In the genomic region with DNA sequence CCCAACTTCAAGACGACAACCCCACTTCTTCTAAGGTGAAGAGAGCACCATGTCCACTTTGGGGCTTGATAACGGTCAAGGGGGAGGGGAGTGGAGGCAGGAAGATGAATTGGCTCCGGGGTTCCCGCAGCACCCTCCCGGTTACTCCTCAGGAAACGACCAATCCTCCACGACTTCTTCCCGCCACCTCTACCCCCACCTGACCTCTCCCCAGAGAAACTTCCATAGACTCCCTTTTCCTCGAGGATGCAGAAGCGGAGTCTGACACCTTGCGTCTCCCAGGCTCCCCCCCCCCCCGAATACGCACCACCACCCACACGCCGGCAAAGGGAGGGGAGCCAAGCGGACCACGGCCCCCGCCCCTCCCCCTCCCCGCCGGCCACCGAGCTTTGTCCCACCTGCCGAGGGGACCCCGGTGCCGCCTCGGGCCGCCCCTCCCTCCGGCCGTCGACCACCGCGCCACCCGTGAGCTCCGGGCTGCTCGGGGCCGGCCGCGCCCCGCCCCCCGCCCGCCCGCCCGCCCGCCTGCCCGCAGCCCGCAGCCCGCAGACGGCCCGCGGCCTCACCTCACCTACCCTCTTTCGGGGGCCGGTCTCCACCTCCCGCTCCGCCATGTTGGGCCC, we compare ENCODE assay signal across 8 mouse cellular contexts. TPM values are rescaled to one million over a fixed set of nuclear protein-coding genes. Genes with fewer than 3 reads are reported as not detected.
A peak's percentile ranks its signal among the peaks of the same experiment; 100 is the strongest.
DNase-seq lines count a peak whose midpoint lies in the region; ATAC-seq and TF ChIP-seq lines count a peak whose summit lies in the region.

No protein-coding gene starts in this region.

- in situ Hi-C loops in Patski (cut with MboI; ENCODE audit: low pct_unique_long_range_greater_than_20kb): no loop called here

- H3K79me2 ChIP-seq in C2C12 (ENCODE audit: control insufficient read depth, insufficient read depth): peaks cover 55% of the 10 kb centered on the region

- under 1% methylated on average over 11 of the region's 53 CpGs for WGBS in heart, embryonic 11.5 days (ENCODE audit: insufficient replicate concordance)
- WGBS in kidney, embryonic 16.5 days: under 1% methylated on average over 17 of the region's 53 CpGs
- WGBS in lung, postnatal 0 days: 4% methylated on average over 14 of the region's 53 CpGs

- H3K27me3 ChIP-seq in C2C12 (ENCODE audit: control insufficient read depth, insufficient read depth, insufficient read length) (no peaks in the 10 kb centered on the region), Patski (no peaks in the 10 kb centered on the region)
- H3K27me3 ChIP-seq in heart, embryonic 11.5 days (ENCODE audit: control insufficient read depth, insufficient read depth, low read length): no peaks in the 10 kb centered on the region
- H3K27me3 ChIP-seq in kidney, embryonic 16.5 days (ENCODE audit: insufficient read depth, low read length): no peaks in the 10 kb centered on the region
- no peaks in the 10 kb centered on the region for H3K27me3 ChIP-seq in lung, postnatal 0 days (replicated peaks; ENCODE audit: insufficient read depth, low read length)

- CTCF ChIA-PET in Patski (lab: Charles Lee): no interaction called here

- no peak for TF ChIP-seq CTCF in C2C12 (IDR thresholded peaks at IDR 0.05; ENCODE audit: control insufficient read depth, insufficient read depth, insufficient read length)
- no peak for TF ChIP-seq CTCF in Patski (IDR thresholded peaks at IDR 0.05)
- TF ChIP-seq CTCF in lung, postnatal 0 days (IDR thresholded peaks at IDR 0.05): no peak

- H3K4me1 ChIP-seq in heart, embryonic 11.5 days (ENCODE audit: control insufficient read depth, insufficient read depth, low read length): no peaks in the 10 kb centered on the region
- peaks cover 5% of the 10 kb centered on the region for H3K4me1 ChIP-seq in kidney, embryonic 16.5 days (ENCODE audit: insufficient read depth, low read length)
- no peaks in the 10 kb centered on the region for H3K4me1 ChIP-seq in lung, postnatal 0 days (ENCODE audit: insufficient read depth, low read depth, low read length)

- peak overlapping the region; percentile 94 for H3ac ChIP-seq in C2C12 (ENCODE audit: control insufficient read depth, insufficient read length, low read depth)

- peak overlapping the region; percentile 83 for H3K27ac ChIP-seq in heart, embryonic 11.5 days (ENCODE audit: low read depth, low read length)
- peak overlapping the region; percentile 97 for H3K27ac ChIP-seq in kidney, embryonic 16.5 days (ENCODE audit: low read length)
- H3K27ac ChIP-seq in lung, postnatal 0 days (ENCODE audit: low read length): peak overlapping the region; percentile 85

- H3K9me3 ChIP-seq in heart, embryonic 11.5 days (replicated peaks; ENCODE audit: control insufficient read depth, low read length): no peaks in the 10 kb centered on the region
- no peaks in the 10 kb centered on the region for H3K9me3 ChIP-seq in kidney, embryonic 16.5 days (ENCODE audit: low read length)
- no peaks in the 10 kb centered on the region for H3K9me3 ChIP-seq in lung, postnatal 0 days (ENCODE audit: low read length)

- peak; percentile 39 for ATAC-seq in Patski
- ATAC-seq in heart, embryonic 11.5 days (replicated peaks; ENCODE audit: insufficient number of reproducible peaks, low FRiP score, low TSS enrichment): peak; percentile 66
- peak; percentile 37; the same call in 1 of the 2 replicates for ATAC-seq in kidney, embryonic 16.5 days (ENCODE audit: low FRiP score, low TSS enrichment)
- peak; percentile 8; the same call in 1 of the 2 replicates for ATAC-seq in lung, postnatal 0 days

- H3K9ac ChIP-seq in heart, embryonic 11.5 days (ENCODE audit: low read depth, low read length): peak overlapping the region; percentile 95
- H3K9ac ChIP-seq in kidney, embryonic 16.5 days (replicated peaks; ENCODE audit: low read length): peak overlapping the region; percentile 100
- H3K9ac ChIP-seq in lung, postnatal 0 days (replicated peaks; ENCODE audit: low read depth): peak overlapping the region; percentile 94

- no peak for TF ChIP-seq EP300 in lung, postnatal 0 days (IDR thresholded peaks at IDR 0.05)

- H3K79me3 ChIP-seq in C2C12 (ENCODE audit: low read depth): peaks cover 38% of the 10 kb centered on the region

- peaks cover 5% of the 10 kb centered on the region for H3K36me3 ChIP-seq in C2C12 (ENCODE audit: control insufficient read depth, insufficient read depth)
- no peaks in the 10 kb centered on the region for H3K36me3 ChIP-seq in heart, embryonic 11.5 days (ENCODE audit: control insufficient read depth, insufficient read depth, low read length)
- no peaks in the 10 kb centered on the region for H3K36me3 ChIP-seq in kidney, embryonic 16.5 days (ENCODE audit: insufficient read depth, low read length)
- no peaks in the 10 kb centered on the region for H3K36me3 ChIP-seq in lung, postnatal 0 days (ENCODE audit: insufficient read depth, low read length)

- POLR2A ChIA-PET in Patski (lab: Charles Lee): no interaction called here

- no peak for DNase-seq in Patski (ENCODE audit: low read depth, low spot score)
- DNase-seq in embryo, embryonic 11 days: peak; percentile 61
- DNase-seq in lung, postnatal 0 days (ENCODE audit: low spot score): peak; percentile 58
- peak; percentile 47 for DNase-seq in retina, embryonic 14.5 days (ENCODE audit: low spot score)
- DNase-seq in layer of hippocampus, postnatal 36 days: no peak

- H3K4me2 ChIP-seq in heart, embryonic 11.5 days: peak overlapping the region; percentile 63
- peak overlapping the region; percentile 71 for H3K4me2 ChIP-seq in kidney, embryonic 16.5 days (replicated peaks; ENCODE audit: low read depth, low read length)
- H3K4me2 ChIP-seq in lung, postnatal 0 days (replicated peaks; ENCODE audit: low read depth, low read length): peak overlapping the region; percentile 78

- peak overlapping the region; percentile 75 for H3K4me3 ChIP-seq in C2C12 (ENCODE audit: insufficient read depth, poor library complexity, severe bottlenecking)
- peak overlapping the region; percentile 69 for H3K4me3 ChIP-seq in heart, embryonic 11.5 days (ENCODE audit: low read depth, low read length)
- H3K4me3 ChIP-seq in kidney, embryonic 16.5 days (ENCODE audit: low read length): peak overlapping the region; percentile 95
- peak overlapping the region; percentile 82 for H3K4me3 ChIP-seq in lung, postnatal 0 days (ENCODE audit: low read depth, low read length)

TF ChIP-seq in C2C12, 6 proteins besides CTCF, POLR2A, EP300 and RAD21:
- TF ChIP-seq CEBPB (IDR thresholded peaks at IDR 0.05; ENCODE audit: low read depth) (no peak), USF1 (IDR thresholded peaks at IDR 0.05; ENCODE audit: low read depth) (no peak)

RNA-seq across cellular contexts. Expression of gene Zmym4, which starts 0.6 kb away (rescaled TPM):
- polyA plus RNA-seq in C2C12 (2012; fragmentation: generic; extraction: Trizol): 6.7 TPM
- polyA plus RNA-seq in Patski (2021): 22.2 TPM
- 16.1 and 17.9 TPM in 2 replicates for polyA plus RNA-seq in heart, embryonic 11.5 days (2014; fragmentation: Nextera tagmentation; extraction: Ambion mirVana)
- polyA plus RNA-seq in kidney, embryonic 16.5 days (2015; fragmentation: Nextera tagmentation; extraction: Ambion mirVana): 14.4 and 22.5 TPM in 2 replicates
- polyA plus RNA-seq in lung, postnatal 0 days (2015; fragmentation: Nextera tagmentation; extraction: Ambion mirVana): 8.6 and 11.7 TPM in 2 replicates
- 10 to 100 TPM; 51.2 to 54.5 TPM for total RNA-seq in layer of hippocampus, postnatal 36 days (2021)

RNA-seq across cellular contexts. Expression of gene Sfpq, which starts 53.8 kb away (rescaled TPM):
- polyA plus RNA-seq in C2C12 (2012; fragmentation: generic; extraction: Trizol) (147 TPM), Patski (2021) (312 TPM)
- 58.6 and 78.9 TPM in 2 replicates for polyA plus RNA-seq in heart, embryonic 11.5 days (2014; fragmentation: Nextera tagmentation; extraction: Ambion mirVana)
- 60.9 and 73.5 TPM in 2 replicates for polyA plus RNA-seq in kidney, embryonic 16.5 days (2015; fragmentation: Nextera tagmentation; extraction: Ambion mirVana)
- polyA plus RNA-seq in lung, postnatal 0 days (2015; fragmentation: Nextera tagmentation; extraction: Ambion mirVana): 51.1 and 63.3 TPM in 2 replicates
- 100 to 1,000 TPM; 265 to 324 TPM for total RNA-seq in layer of hippocampus, postnatal 36 days (2021)

Comparison
In these comparisons a context has a peak if more than half of its experiments do, and no peak if none do; other contexts are left out.
1. ATAC-seq: peak in every context shown above with its lines; median percentile 66 in heart, embryonic 11.5 days; 39 in Patski; 37 in kidney, embryonic 16.5 days; 8 in lung, postnatal 0 days.
2. DNase-seq: peak in embryo, embryonic 11 days (single experiment), lung, postnatal 0 days (single experiment) and retina, embryonic 14.5 days (single experiment); none in Patski (single experiment) and layer of hippocampus, postnatal 36 days (0 of 2).
3. Peak in every context shown above with its lines, with median percentiles within 50 percentile points of each other: H3K4me3 ChIP-seq, H3K27ac ChIP-seq, H3K4me2 ChIP-seq and H3K9ac ChIP-seq.